Mouse (Mus musculus): ENCODE data around the gene Ndc80.

DNA sequence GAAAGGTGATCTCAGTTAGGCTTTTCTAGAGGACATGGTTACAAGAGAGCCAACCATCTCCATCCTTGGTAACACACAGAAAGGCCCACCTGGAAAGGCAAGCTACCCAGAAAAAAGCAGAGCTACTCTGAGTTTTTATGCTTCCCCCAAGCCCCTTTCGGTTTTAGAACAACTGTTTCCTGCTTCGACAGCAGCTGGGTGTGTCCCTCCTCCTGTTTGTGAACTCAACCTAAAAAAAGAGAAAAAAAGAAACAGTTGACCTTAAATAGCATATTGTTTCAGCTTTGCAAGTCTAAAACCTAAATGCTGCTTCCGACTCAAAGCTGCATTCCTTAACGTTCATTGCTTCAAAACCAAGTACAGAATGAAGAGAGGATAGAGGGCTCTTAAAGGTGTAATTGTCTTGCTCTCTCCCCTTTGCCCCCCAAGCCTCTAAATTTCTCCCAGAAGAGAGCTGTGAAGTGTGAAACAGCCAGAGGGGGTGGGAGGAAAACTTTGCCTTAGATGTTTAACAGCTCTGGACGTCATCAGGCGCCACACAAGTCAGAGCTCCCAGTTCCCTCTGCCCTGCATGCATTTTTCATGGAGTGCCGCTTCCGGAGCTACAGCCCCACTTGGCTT, 40.3 kb downstream of the Ndc80 start:
- no peak for TF ChIP-seq CTCF (IDR thresholded peaks at IDR 0.05; ENCODE audit: control insufficient read depth, insufficient read depth, low read length)
- no peak for TF ChIP-seq POLR2A (IDR thresholded peaks at IDR 0.05; ENCODE audit: borderline replicate concordance, control insufficient read depth, low read depth, low read length)
